Mouse (Mus musculus) liver, postnatal 0 days (tissue): ENCODE data around the gene Bnc2.

Experiments used
- CTCF ChIP-seq: sonication (generic); IDR thresholded peaks from 2 replicates; pipeline ENCODE4 v1.5.1; 2016; ENCODE audit warnings: antibody characterized with exemption, low read depth
- EP300 ChIP-seq: IDR thresholded peaks from 2 replicates; pipeline ENCODE4 v1.6.1; 2016; ENCODE audit warnings: antibody characterized with exemption, low read depth, mild to moderate bottlenecking

GRCm38 (mm10) chr4:84621785-84622184 is 53.3 kb downstream of the Bnc2 start:
- TF ChIP-seq EP300 = no peak
- no peak for TF ChIP-seq CTCF
